Mouse (Mus musculus): ENCODE data around the gene Cntn1. TPM values are rescaled to one million over a fixed set of nuclear protein-coding genes. Genes with fewer than 3 reads are reported as not detected.

Gene Cntn1
- polyA plus RNA-seq (2012), result 0.04 TPM in 1 of 2 replicates, not detected in the other

GRCm38 (mm10) chr15:92050996-92051352 lies at the start of gene Cntn1:
TSS of gene Cntn1 (plus strand) at chr15:92051165.

Other genes starting within 250 kb of the Cntn1 start
- gene Smgc, start 212.9 kb upstream of the Cntn1 start, polyA plus RNA-seq (2012), result not detected in 2 replicates

Measured in megakaryocyte-erythroid progenitor cell, adult 5 weeks (primary cell).